Mouse (Mus musculus) stomach, embryonic 15.5 days (tissue): ENCODE results near the gene Bin2. TPM values are rescaled to one million over a fixed set of nuclear protein-coding genes. Genes with fewer than 3 reads are reported as not detected.

ENCODE experiments used
- ATAC-seq: fragments of 200-750 bp; cut with Nextera tagmentation; 2 replicates; pipeline ENCODE4 v1.8.0; 2017; ENCODE audit warnings: low read depth, moderate number of reproducible peaks, moderate TSS enrichment; ENCODE audit not compliant: insufficient read depth, low FRiP score
- H3K27ac ChIP-seq: fragments of 300-500 bp; sonication (generic); 2 replicates; pipeline ENCODE4 v1.5.1; 2015; ENCODE audit warnings: mild to moderate bottlenecking, inconsistent platforms
- H3K27me3 ChIP-seq: fragments of 300-500 bp; sonication (generic); replicated peaks from 2 replicates; pipeline ENCODE4 v1.6.1; 2015; ENCODE audit warnings: inconsistent platforms
- H3K36me3 ChIP-seq: fragments of 300-500 bp; sonication (generic); 2 replicates; pipeline ENCODE4 v1.6.1; 2015; ENCODE audit warnings: inconsistent platforms
- H3K4me1 ChIP-seq: fragments of 300-500 bp; sonication (generic); 2 replicates; pipeline ENCODE4 v1.6.1; 2015; ENCODE audit warnings: inconsistent platforms
- H3K4me2 ChIP-seq: fragments of 300-500 bp; sonication (generic); 2 replicates; pipeline ENCODE4 v1.6.1; 2015; ENCODE audit warnings: mild to moderate bottlenecking, inconsistent platforms
- H3K4me3 ChIP-seq: fragments of 300-500 bp; sonication (generic); replicated peaks from 2 replicates; pipeline ENCODE4 v1.5.1; 2015; ENCODE audit warnings: inconsistent platforms
- H3K9ac ChIP-seq: fragments of 300-500 bp; sonication (generic); 2 replicates; pipeline ENCODE4 v1.6.1; 2015; ENCODE audit warnings: inconsistent platforms
- H3K9me3 ChIP-seq: fragments of 300-500 bp; sonication (generic); 2 replicates; pipeline ENCODE4 v1.6.1; 2016; ENCODE audit warnings: inconsistent platforms
- whole genome bisulfite sequencing: fragments of 180-500 bp; shearing (Covaris S2); methylation state at CpG from one replicate; pipeline ENCODE4 v1.1.7; 2015; 5-methylcytosine and 5-hydroxymethylcytosine counted together
- polyA plus RNA-seq: library from polyadenylated mRNA; unstranded; fragments of >200 nt; fragmentation: Nextera tagmentation; extraction: Ambion mirVana; gene quantifications from 2 replicates; pipeline ENCODE4 v1.2.1, GENCODE M21; 2015

Gene Bin2
- polyA plus RNA-seq, 1 experiment from 2014 or later, result 7.1 TPM

GRCm38 (mm10) chr15:100681770-100682169 lies 12.4 kb upstream of the Bin2 start:
- no peak overlapping the region for H3K4me2 ChIP-seq
- no peak overlapping the region for H3K9ac ChIP-seq
- no peak overlapping the region for H3K27ac ChIP-seq
- peaks cover 3% of the 10 kb centered on the region; the same call in 1 of the 2 replicates for H3K4me1 ChIP-seq
- no peaks in the 10 kb centered on the region for H3K27me3 ChIP-seq
- no peak for ATAC-seq
- no peak overlapping the region for H3K4me3 ChIP-seq
- no peaks in the 10 kb centered on the region for H3K9me3 ChIP-seq
- 44% methylated on average over 7 of the region's 7 CpGs for WGBS
- H3K36me3 ChIP-seq, result no peaks in the 10 kb centered on the region

- Histone ChIP-seq H3K27me3 (no peaks in the 10 kb centered on the region), H3K27ac (no peak overlapping the region), H3K4me3 (no peak overlapping the region), H3K9ac (no peak overlapping the region), H3K4me2 (no peak overlapping the region), H3K36me3 (no peaks in the 10 kb centered on the region), H3K4me1 (peaks cover 3% of the 10 kb centered on the region; the same call in 1 of the 2 replicates), H3K9me3 (no peaks in the 10 kb centered on the region)
- no peak for ATAC-seq
- WGBS, result 35% methylated on average over 3 of the region's 3 CpGs
Observed at GRCm38 (mm10) chr15:100680381-100680780, 11.0 kb upstream of the Bin2 start.

DNA sequence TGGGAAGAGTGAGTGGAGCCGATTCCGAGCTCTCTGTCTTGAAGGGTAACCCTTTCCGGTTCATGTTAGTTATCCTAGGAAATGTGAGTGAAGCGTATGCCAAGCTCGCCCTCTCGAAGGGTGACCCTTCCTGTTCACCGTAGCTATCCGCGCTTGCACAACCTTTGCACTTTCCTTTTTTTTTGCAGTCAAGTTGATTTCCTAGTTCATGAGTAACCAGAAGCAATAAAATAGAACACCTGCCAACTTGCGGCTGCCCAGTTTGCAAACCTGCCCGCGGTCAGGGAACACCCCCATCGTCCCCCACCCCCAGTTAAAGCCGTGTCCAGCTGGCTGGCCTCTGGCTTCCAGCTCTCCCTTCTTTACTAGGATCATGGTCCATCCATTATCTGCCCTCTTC lies 9.7 kb upstream of the Bin2 start:
- H3K27ac ChIP-seq, result no peak overlapping the region
- no peak overlapping the region for H3K4me3 ChIP-seq
- WGBS, result 69% methylated on average over 14 of the region's 14 CpGs
- H3K27me3 ChIP-seq, result no peaks in the 10 kb centered on the region
- no peaks in the 10 kb centered on the region for H3K9me3 ChIP-seq
- no peaks in the 10 kb centered on the region for H3K36me3 ChIP-seq
- 0 out of 2 replicates have a peak, but pooled peaks have one; percentile 25 for ATAC-seq
- H3K4me2 ChIP-seq, result no peak overlapping the region
- peaks cover 5% of the 10 kb centered on the region; the same call in 1 of the 2 replicates for H3K4me1 ChIP-seq
- no peak overlapping the region for H3K9ac ChIP-seq

GRCm38 (mm10) chr15:100678581-100678980 lies 9.2 kb upstream of the Bin2 start:
- Histone ChIP-seq H3K27me3 (no peaks in the 10 kb centered on the region), H3K4me3 (no peak overlapping the region), H3K4me2 (no peak overlapping the region), H3K4me1 (peaks cover 5% of the 10 kb centered on the region; the same call in 1 of the 2 replicates), H3K9me3 (no peaks in the 10 kb centered on the region), H3K9ac (no peak overlapping the region), H3K36me3 (no peaks in the 10 kb centered on the region), H3K27ac (no peak overlapping the region)
- 79% methylated on average over 12 of the region's 12 CpGs for WGBS
- ATAC-seq, result no peak

- H3K27ac ChIP-seq, result no peak overlapping the region
- no peaks in the 10 kb centered on the region for H3K36me3 ChIP-seq
- H3K9ac ChIP-seq, result no peak overlapping the region
- WGBS, result 86% methylated on average over 8 of the region's 8 CpGs
- H3K4me1 ChIP-seq, result peaks cover 5% of the 10 kb centered on the region; the same call in 1 of the 2 replicates
- ATAC-seq, result no peak
- H3K27me3 ChIP-seq, result no peaks in the 10 kb centered on the region
- H3K9me3 ChIP-seq, result no peaks in the 10 kb centered on the region
- H3K4me2 ChIP-seq, result no peak overlapping the region
- H3K4me3 ChIP-seq, result no peak overlapping the region
Observed at GRCm38 (mm10) chr15:100677675-100678074, 8.3 kb upstream of the Bin2 start.

- H3K4me1 ChIP-seq, result peaks cover 5% of the 10 kb centered on the region; the same call in 1 of the 2 replicates
- H3K27ac ChIP-seq, result no peak overlapping the region
- H3K36me3 ChIP-seq, result no peaks in the 10 kb centered on the region
- no peak for ATAC-seq
- 85% methylated on average over 1 of the region's 1 CpGs for WGBS
- H3K4me2 ChIP-seq, result no peak overlapping the region
- no peaks in the 10 kb centered on the region for H3K27me3 ChIP-seq
- H3K4me3 ChIP-seq, result no peak overlapping the region
- no peak overlapping the region for H3K9ac ChIP-seq
- no peaks in the 10 kb centered on the region for H3K9me3 ChIP-seq
Observed at GRCm38 (mm10) chr15:100676521-100676920, 7.2 kb upstream of the Bin2 start.

DNA sequence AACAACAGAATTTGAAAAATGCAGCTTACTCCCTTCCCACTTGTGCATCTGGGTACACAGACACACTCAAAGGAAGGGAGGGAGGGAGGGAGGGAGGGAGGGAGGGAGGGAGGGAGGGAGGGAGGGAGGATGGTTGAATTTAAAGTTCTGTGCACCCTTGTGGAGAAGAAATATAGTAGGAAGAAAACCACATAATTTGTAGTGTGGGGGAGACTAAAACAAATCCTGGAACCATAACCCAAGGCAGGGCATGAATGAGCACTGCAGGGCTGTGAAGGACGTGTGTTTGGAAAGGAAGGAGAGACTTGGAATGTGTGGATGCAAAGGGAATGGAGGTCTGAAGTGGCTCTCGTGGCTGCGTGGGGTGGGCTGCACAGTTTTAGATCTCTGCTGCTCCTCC lies 6.1 kb upstream of the Bin2 start:
- WGBS, result 34% methylated on average over 3 of the region's 3 CpGs
- Histone ChIP-seq H3K4me3 (no peak overlapping the region), H3K4me1 (0 out of 2 replicates have a peak, but pooled peaks cover 3% of the 10 kb centered on the region), H3K4me2 (no peak overlapping the region), H3K27ac (no peak overlapping the region), H3K9ac (no peak overlapping the region), H3K27me3 (no peaks in the 10 kb centered on the region), H3K36me3 (no peaks in the 10 kb centered on the region), H3K9me3 (no peaks in the 10 kb centered on the region)
- no peak for ATAC-seq

GRCm38 (mm10) chr15:100674566-100674965 lies 5.2 kb upstream of the Bin2 start:
- no peak overlapping the region for H3K4me3 ChIP-seq
- H3K9me3 ChIP-seq, result no peaks in the 10 kb centered on the region
- H3K4me2 ChIP-seq, result no peak overlapping the region
- ATAC-seq, result no peak
- no peak overlapping the region for H3K9ac ChIP-seq
- H3K36me3 ChIP-seq, result no peaks in the 10 kb centered on the region
- no peaks in the 10 kb centered on the region for H3K27me3 ChIP-seq
- 0 out of 2 replicates have a peak, but pooled peaks cover 3% of the 10 kb centered on the region for H3K4me1 ChIP-seq
- no peak overlapping the region for H3K27ac ChIP-seq
- WGBS, result 82% methylated on average over 10 of the region's 10 CpGs

- Histone ChIP-seq H3K27me3 (no peaks in the 10 kb centered on the region), H3K4me3 (no peak overlapping the region), H3K36me3 (no peaks in the 10 kb centered on the region), H3K27ac (0 out of 2 replicates have a peak overlapping the region, but pooled peaks have one; percentile 2), H3K9ac (no peak overlapping the region), H3K4me2 (no peak overlapping the region), H3K4me1 (0 out of 2 replicates have a peak, but pooled peaks cover 3% of the 10 kb centered on the region), H3K9me3 (no peaks in the 10 kb centered on the region)
- 42% methylated on average over 12 of the region's 12 CpGs for WGBS
- peak; percentile 68 for ATAC-seq
Observed at GRCm38 (mm10) chr15:100673585-100674391, 4.4 kb upstream of the Bin2 start.

DNA sequence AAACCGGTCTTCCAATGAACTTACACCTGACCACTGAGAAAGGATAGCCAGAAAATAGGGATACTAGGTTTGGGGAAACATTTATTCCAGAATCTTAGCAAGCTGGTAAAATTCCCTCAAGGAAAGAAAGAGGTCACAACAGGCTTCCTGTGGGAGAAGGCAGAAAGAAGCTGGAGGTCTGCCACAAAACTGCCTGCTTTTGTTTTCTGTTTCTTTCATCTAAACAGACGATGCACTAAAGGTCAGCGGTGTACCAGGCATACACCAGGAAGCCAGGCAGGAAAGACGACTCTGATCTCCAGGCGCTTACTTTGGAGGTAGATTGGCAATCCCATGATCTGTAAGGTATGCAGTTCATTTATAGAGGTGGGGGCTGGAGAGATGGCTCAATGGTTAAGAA lies 1.5 kb upstream of the Bin2 start:
- Histone ChIP-seq H3K4me3 (no peak overlapping the region), H3K9me3 (no peaks in the 10 kb centered on the region), H3K27ac (no peak overlapping the region), H3K9ac (no peak overlapping the region), H3K36me3 (no peaks in the 10 kb centered on the region), H3K27me3 (no peaks in the 10 kb centered on the region), H3K4me2 (no peak overlapping the region), H3K4me1 (peaks cover 12% of the 10 kb centered on the region)
- no peak for ATAC-seq
- 77% methylated on average over 5 of the region's 5 CpGs for WGBS

DNA sequence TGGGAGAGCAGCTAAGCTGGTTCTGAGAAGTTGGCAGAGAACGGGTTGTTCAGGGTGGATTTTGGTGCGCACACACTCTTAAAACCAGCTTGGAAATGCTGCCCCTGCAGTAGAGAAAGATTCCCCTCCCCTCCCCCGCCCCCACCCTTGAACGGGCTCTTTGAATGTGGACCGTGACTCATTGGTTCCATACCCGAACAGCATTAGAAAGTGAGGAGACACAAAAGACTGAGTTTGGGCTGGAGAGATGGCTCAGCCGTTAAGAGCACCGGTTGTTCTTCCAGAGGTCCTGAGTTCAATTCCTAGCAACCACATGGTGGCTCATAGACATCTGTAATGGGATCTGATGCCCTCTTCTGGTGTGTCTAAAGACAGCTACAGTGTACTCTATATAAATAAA lies 651 bp upstream of the Bin2 start:
- Histone ChIP-seq H3K4me1 (peaks cover 11% of the 10 kb centered on the region), H3K9me3 (no peaks in the 10 kb centered on the region), H3K36me3 (no peaks in the 10 kb centered on the region), H3K4me2 (no peak overlapping the region), H3K4me3 (no peak overlapping the region), H3K27ac (no peak overlapping the region), H3K27me3 (no peaks in the 10 kb centered on the region), H3K9ac (no peak overlapping the region)
- WGBS, result 81% methylated on average over 8 of the region's 8 CpGs
- ATAC-seq, result no peak

DNA sequence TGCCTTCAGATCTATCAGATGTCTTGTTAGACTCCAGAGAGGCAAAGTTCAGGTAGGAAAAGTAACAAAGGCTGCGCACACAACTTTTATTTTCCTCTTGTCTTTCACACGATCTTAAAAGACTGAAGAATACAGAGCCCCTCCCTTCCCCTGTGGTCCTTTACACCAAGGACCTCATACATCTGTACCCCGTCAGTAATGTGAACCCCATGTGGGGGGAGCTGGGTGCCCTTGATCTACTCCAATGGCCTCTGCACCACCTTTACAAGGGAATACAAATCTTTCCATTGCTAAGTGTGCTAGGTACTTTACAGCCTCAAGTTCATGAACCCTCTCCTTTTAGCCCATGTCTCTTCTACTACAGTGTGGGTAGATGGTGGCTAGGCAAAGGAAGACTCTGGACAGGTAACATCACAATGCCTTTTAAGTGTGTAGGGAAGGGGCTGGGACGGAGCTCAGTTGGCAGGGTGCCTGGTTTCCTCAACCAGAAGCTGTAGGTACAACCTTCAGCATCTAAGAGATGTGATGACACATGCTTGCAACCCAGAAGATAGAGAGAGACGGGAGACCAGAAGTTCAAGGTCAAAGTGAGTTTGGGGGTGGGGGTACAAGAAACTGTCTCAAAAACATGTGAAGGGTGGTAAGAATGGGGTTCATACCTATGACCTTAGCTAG lies 1.3 kb downstream of the Bin2 start:
- no peak overlapping the region for H3K27ac ChIP-seq
- ATAC-seq, result no peak
- 72% methylated on average over 5 of the region's 5 CpGs for WGBS

More for the DNA sequence above, 1.3 kb downstream of the Bin2 start:
- H3K36me3 ChIP-seq, result no peaks in the 10 kb centered on the region
- H3K9ac ChIP-seq, result no peak overlapping the region
- H3K4me1 ChIP-seq, result peaks cover 18% of the 10 kb centered on the region
- 0 out of 2 replicates have a peak overlapping the region, but pooled peaks have one; percentile 12 for H3K4me2 ChIP-seq
- no peak overlapping the region for H3K4me3 ChIP-seq
- no peaks in the 10 kb centered on the region for H3K27me3 ChIP-seq
- H3K9me3 ChIP-seq, result no peaks in the 10 kb centered on the region
